Mouse (Mus musculus): Measurements from ENCODE around the gene Cldn20. TPM values are rescaled to one million over a fixed set of nuclear protein-coding genes. Genes with fewer than 3 reads are reported as not detected.

Cldn20 gene
- polyA plus RNA-seq (2014; fragmentation: Nextera tagmentation; extraction: Ambion mirVana), result 0.31 and 0.70 TPM in 2 replicates

DNA sequence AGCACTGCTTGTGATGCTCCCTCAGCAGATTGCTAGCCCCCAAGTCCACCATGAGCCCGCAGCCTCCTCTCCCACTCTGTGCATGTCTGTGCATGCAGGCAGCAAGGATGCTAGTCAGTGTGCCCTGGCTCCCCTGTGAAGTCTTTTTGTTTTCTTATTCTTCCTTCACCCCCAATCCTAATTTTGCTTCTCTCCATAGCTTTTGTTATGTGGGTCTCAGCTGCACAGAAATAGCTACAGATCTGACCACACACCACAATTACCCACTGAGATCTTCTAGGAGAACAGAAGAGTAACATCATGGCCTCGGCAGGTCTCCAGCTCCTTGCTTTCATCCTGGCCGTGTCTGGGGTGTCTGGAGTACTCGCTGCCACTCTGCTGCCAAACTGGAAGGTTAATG is at the start of gene Cldn20:
TSS of gene Cldn20 (plus strand) at position 301 of the 400 bp plus-strand sequence.
- Histone ChIP-seq H3K4me2 (replicated peaks; ENCODE audit: low read depth, low read length) (no peak within 1 kb of the TSS), H3K9me3 (ENCODE audit: control insufficient read depth, low read length) (no peaks in the 10 kb centered on the region), H3K27me3 (ENCODE audit: control insufficient read depth, insufficient read depth, low read length) (no peaks in the 10 kb centered on the region), H3K36me3 (ENCODE audit: control insufficient read depth, insufficient read depth, low read length) (peaks cover 3% of the 10 kb centered on the region; the same call in 1 of the 2 replicates), H3K27ac (ENCODE audit: low read depth, low read length) (no peak within 1 kb of the TSS), H3K4me1 (ENCODE audit: control insufficient read depth, insufficient read depth, low read length) (no peaks in the 10 kb centered on the region), H3K9ac (ENCODE audit: low read depth, low read length) (no peak within 1 kb of the TSS), H3K4me3 (ENCODE audit: low read length) (no peak within 1 kb of the TSS)
- no peak for ATAC-seq (ENCODE audit: low FRiP score, low TSS enrichment)
- WGBS, result 86% methylated on average over 4 of the region's 4 CpGs

DNA sequence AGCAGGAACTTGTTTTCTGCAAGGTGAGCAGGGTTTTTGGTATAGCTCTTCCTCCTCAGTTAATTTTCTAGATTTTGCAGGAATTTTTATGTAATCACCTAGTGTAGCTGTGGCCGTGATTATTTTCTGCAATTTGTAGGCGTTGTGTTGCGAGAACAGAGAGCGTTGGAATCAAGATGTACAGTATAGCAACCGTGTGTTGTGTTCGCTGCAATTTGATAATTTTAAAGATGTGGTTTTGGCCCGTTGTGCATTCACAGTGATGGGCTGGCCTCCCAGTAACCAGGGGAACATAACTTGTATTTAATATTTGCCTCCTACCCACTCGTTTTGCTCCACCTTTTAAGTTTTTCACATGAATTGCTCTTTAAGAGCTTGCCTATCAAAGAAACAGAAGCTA is 49.3 kb upstream of the Cldn20 start:
- Histone ChIP-seq H3K4me2 (replicated peaks; ENCODE audit: low read depth, low read length) (no peak overlapping the region), H3K27ac (ENCODE audit: low read depth, low read length) (no peak overlapping the region), H3K4me3 (ENCODE audit: low read length) (no peak overlapping the region), H3K9ac (ENCODE audit: low read depth, low read length) (no peak overlapping the region), H3K4me1 (ENCODE audit: control insufficient read depth, insufficient read depth, low read length) (no peaks in the 10 kb centered on the region), H3K9me3 (ENCODE audit: control insufficient read depth, low read length) (no peaks in the 10 kb centered on the region), H3K36me3 (ENCODE audit: control insufficient read depth, insufficient read depth, low read length) (no peaks in the 10 kb centered on the region), H3K27me3 (ENCODE audit: control insufficient read depth, insufficient read depth, low read length) (no peaks in the 10 kb centered on the region)
- no peak for ATAC-seq (ENCODE audit: low FRiP score, low TSS enrichment)
- 92% methylated on average over 8 of the region's 8 CpGs for WGBS

DNA sequence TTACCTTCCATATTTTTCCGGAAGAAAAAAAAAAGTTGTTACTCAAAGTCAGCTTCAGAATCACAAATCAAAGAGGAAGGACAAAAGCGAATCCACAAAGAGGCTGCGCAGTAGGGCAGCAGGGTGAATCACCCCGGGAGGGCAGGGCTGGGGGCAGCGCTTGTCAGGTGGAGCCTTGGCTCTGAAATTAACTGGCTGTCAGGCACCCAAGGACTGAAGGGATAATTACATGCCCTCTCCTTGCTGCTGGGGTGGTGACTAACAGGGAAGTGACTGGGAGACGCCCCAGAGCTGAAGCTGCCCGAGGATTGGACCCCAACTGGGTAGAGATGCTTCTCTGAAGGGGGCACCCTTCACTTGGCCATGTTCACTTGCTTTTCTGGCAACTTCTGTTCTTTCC is 46.5 kb upstream of the Cldn20 start:
- Histone ChIP-seq H3K9ac (ENCODE audit: low read depth, low read length) (no peak overlapping the region), H3K27ac (ENCODE audit: low read depth, low read length) (no peak overlapping the region), H3K27me3 (ENCODE audit: control insufficient read depth, insufficient read depth, low read length) (no peaks in the 10 kb centered on the region), H3K4me1 (ENCODE audit: control insufficient read depth, insufficient read depth, low read length) (no peaks in the 10 kb centered on the region), H3K4me2 (replicated peaks; ENCODE audit: low read depth, low read length) (no peak overlapping the region), H3K9me3 (ENCODE audit: control insufficient read depth, low read length) (no peaks in the 10 kb centered on the region), H3K4me3 (ENCODE audit: low read length) (no peak overlapping the region), H3K36me3 (ENCODE audit: control insufficient read depth, insufficient read depth, low read length) (no peaks in the 10 kb centered on the region)
- no peak for ATAC-seq (ENCODE audit: low FRiP score, low TSS enrichment)
- 77% methylated on average over 7 of the region's 7 CpGs for WGBS

DNA sequence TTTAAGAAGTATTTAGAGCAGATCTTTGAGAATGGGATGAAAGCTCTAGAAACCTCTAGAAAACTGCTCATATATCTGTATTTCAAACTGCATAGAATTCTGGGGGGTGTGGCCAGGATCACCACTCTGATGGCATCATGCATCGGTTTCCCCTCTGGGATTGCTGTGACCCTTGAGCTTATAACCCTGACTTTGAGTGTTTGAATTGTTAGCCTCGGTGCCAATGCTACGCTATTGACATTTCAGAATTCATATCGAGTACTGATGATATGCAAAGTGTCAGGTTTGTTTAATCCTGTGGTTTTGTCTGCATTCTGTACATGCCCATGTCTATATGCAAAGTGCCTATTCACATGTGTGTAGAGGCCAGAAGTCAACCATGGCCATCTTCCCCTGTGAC is 45.1 kb upstream of the Cldn20 start:
- no peaks in the 10 kb centered on the region for H3K36me3 ChIP-seq (ENCODE audit: control insufficient read depth, insufficient read depth, low read length)
- no peak overlapping the region for H3K9ac ChIP-seq (ENCODE audit: low read depth, low read length)
- H3K27me3 ChIP-seq (ENCODE audit: control insufficient read depth, insufficient read depth, low read length), result no peaks in the 10 kb centered on the region
- no peak for ATAC-seq (ENCODE audit: low FRiP score, low TSS enrichment)
- no peaks in the 10 kb centered on the region for H3K9me3 ChIP-seq (ENCODE audit: control insufficient read depth, low read length)
- no peaks in the 10 kb centered on the region for H3K4me1 ChIP-seq (ENCODE audit: control insufficient read depth, insufficient read depth, low read length)
- H3K4me3 ChIP-seq (ENCODE audit: low read length), result no peak overlapping the region
- no peak overlapping the region for H3K4me2 ChIP-seq (replicated peaks; ENCODE audit: low read depth, low read length)
- H3K27ac ChIP-seq (ENCODE audit: low read depth, low read length), result no peak overlapping the region
- 89% methylated on average over 4 of the region's 4 CpGs for WGBS

DNA sequence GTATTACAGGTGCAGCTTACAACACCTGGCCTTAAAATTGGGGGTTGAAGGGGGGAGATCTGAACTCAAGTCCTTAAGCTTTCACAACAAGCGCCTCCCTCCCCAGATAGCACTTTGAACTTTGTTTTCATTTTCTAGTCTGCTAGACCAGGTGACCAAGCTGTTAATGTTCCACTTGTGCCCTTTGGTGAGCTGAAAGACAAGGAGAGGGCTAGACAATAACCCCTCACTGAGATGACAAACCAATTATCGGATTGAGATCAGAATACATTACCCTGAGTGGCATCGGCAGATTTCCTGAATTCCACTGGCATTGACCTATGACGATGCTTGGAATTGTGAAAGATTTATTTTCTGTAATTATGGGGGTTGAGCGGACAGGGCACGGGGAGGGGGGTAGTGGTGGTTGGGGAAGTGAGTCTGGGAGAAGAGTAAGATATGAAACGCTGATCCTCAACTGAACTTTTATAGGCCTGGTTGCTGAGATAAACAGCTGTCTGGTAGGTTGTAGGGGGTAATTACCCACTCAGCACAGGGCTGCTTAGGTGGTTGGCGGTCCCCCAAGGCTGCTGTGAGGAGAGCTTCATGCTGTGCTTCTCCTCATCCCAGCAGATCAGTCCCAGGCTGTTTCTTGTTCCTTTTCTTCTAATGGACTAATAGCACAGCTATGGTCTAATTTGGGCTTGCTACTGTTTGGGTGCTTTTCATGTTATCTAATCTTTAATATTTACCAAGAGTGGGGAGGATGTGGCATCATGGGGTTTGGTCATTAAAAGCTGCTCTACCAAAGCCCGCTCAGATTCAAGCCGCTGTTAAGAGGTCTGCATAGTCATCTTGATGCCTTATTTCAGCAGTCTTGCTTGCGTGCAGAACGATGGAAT is 44.4 kb upstream of the Cldn20 start:
- Histone ChIP-seq H3K4me2 (replicated peaks; ENCODE audit: low read depth, low read length) (no peak overlapping the region), H3K27ac (ENCODE audit: low read depth, low read length) (no peak overlapping the region), H3K4me1 (ENCODE audit: control insufficient read depth, insufficient read depth, low read length) (no peaks in the 10 kb centered on the region), H3K36me3 (ENCODE audit: control insufficient read depth, insufficient read depth, low read length) (no peaks in the 10 kb centered on the region), H3K27me3 (ENCODE audit: control insufficient read depth, insufficient read depth, low read length) (no peaks in the 10 kb centered on the region), H3K4me3 (ENCODE audit: low read length) (no peak overlapping the region), H3K9ac (ENCODE audit: low read depth, low read length) (no peak overlapping the region), H3K9me3 (ENCODE audit: control insufficient read depth, low read length) (no peaks in the 10 kb centered on the region)
- 78% methylated on average over 12 of the region's 12 CpGs for whole genome bisulfite sequencing
- ATAC-seq (ENCODE audit: low FRiP score, low TSS enrichment), result no peak

DNA sequence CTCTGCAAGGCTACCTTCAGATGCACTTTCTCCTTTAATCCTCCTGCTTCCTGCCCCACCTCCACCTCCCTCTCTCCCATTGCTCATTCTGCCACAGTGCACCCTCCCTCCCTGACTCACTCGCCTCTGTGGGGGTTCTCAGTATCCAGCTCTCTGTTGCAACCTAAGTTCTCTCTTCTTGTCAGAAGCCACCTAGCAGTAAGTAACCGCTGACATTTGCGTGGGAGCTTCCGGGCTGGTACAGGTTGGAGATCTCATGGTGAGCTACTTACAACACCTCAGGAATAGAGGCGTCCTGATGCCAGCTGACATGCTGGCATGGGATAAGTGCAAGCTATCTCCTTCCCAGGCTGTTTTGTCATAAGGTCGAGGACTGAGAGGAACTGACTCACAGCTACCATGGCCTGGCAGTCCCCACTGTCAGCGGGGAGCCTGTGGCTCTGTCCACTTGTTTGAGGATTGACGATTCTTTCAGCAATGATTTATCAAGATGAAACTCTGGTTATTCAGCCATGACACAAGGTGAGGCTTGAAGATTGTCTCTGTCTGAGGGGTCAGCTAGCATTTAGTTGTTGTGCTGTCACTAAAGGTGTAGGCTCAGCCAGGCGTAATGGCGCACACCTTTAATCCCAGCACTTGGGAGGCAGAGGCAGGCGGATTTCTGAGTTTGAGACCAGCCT is 42.0 kb upstream of the Cldn20 start:
- Histone ChIP-seq H3K4me2 (replicated peaks; ENCODE audit: low read depth, low read length) (no peak overlapping the region), H3K9me3 (ENCODE audit: control insufficient read depth, low read length) (no peaks in the 10 kb centered on the region), H3K36me3 (ENCODE audit: control insufficient read depth, insufficient read depth, low read length) (no peaks in the 10 kb centered on the region), H3K27me3 (ENCODE audit: control insufficient read depth, insufficient read depth, low read length) (no peaks in the 10 kb centered on the region), H3K27ac (ENCODE audit: low read depth, low read length) (no peak overlapping the region), H3K4me1 (ENCODE audit: control insufficient read depth, insufficient read depth, low read length) (no peaks in the 10 kb centered on the region), H3K9ac (ENCODE audit: low read depth, low read length) (no peak overlapping the region), H3K4me3 (ENCODE audit: low read length) (no peak overlapping the region)
- no peak for ATAC-seq (ENCODE audit: low FRiP score, low TSS enrichment)
- 79% methylated on average over 11 of the region's 11 CpGs for WGBS

DNA sequence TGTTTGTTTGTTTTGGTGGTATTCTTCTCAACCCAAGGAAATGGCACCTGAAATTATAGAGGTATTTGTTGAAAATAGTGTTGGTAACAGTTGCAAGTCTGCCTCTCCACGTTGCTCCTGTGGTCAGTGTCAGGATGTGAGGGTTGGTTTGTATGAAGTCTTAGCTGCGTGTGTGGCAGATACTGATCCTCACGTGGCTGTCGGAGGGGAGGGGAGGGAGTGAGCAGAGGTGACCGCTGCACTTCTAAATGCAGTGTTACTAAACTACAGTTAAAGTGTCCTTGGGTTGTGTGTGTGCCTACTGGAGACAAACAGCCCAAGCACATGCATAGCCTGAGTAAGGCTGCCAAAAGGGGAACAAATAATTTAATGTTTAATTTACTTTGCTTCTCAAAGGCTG is 41.3 kb upstream of the Cldn20 start:
- WGBS, result 74% methylated on average over 5 of the region's 5 CpGs
- H3K27ac ChIP-seq (ENCODE audit: low read depth, low read length), result no peak overlapping the region
- ATAC-seq (ENCODE audit: low FRiP score, low TSS enrichment), result no peak

DNA sequence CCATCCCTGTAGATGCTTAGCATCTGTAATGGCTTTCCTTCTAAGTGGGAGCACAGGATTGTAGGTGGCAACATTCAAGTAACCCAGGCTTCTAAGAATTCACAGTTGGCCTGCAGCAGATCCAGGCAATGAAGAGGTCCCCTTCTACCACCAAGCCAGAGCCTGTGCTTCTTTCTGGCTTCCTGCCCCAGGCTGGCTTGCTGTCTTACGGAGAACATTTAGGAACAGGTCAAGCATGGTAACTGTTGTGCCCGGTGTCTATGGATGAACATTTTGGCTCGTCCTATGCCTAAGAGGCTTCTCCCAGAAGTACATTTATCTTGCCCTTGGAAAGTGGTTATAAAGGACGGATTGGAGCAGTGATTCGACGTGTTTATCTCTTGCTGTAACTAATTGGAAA is 40.7 kb upstream of the Cldn20 start:
- Histone ChIP-seq H3K4me1 (ENCODE audit: control insufficient read depth, insufficient read depth, low read length) (no peaks in the 10 kb centered on the region), H3K36me3 (ENCODE audit: control insufficient read depth, insufficient read depth, low read length) (no peaks in the 10 kb centered on the region), H3K27ac (ENCODE audit: low read depth, low read length) (no peak overlapping the region), H3K27me3 (ENCODE audit: control insufficient read depth, insufficient read depth, low read length) (no peaks in the 10 kb centered on the region), H3K4me3 (ENCODE audit: low read length) (no peak overlapping the region), H3K4me2 (replicated peaks; ENCODE audit: low read depth, low read length) (no peak overlapping the region), H3K9me3 (ENCODE audit: control insufficient read depth, low read length) (no peaks in the 10 kb centered on the region), H3K9ac (ENCODE audit: low read depth, low read length) (no peak overlapping the region)
- 91% methylated on average over 6 of the region's 6 CpGs for WGBS
- ATAC-seq (ENCODE audit: low FRiP score, low TSS enrichment), result no peak

More for the DNA sequence above, 41.3 kb upstream of the Cldn20 start:
- Histone ChIP-seq H3K27me3 (ENCODE audit: control insufficient read depth, insufficient read depth, low read length) (no peaks in the 10 kb centered on the region), H3K9me3 (ENCODE audit: control insufficient read depth, low read length) (no peaks in the 10 kb centered on the region), H3K4me2 (replicated peaks; ENCODE audit: low read depth, low read length) (no peak overlapping the region), H3K4me1 (ENCODE audit: control insufficient read depth, insufficient read depth, low read length) (no peaks in the 10 kb centered on the region), H3K36me3 (ENCODE audit: control insufficient read depth, insufficient read depth, low read length) (no peaks in the 10 kb centered on the region), H3K9ac (ENCODE audit: low read depth, low read length) (no peak overlapping the region), H3K4me3 (ENCODE audit: low read length) (no peak overlapping the region)

DNA sequence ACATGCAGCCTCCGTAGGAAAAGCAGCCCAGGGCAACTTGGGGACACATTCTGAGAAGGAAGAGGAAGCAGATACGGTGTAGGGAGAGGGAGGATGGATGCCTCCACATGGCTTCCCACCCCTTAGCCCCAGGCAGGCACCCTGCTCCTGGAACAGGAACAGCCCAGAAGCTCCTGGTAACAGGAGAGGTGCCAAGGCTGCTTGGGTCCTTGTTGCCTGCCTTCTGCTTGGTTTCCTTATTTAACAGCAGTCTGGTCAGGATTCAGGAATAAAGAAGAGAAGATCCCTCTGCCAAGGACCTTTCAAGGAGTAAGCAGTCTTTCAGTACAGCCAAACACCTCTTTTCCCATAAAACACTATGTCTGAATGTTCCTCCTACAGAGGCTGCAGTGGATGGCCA is 36.8 kb upstream of the Cldn20 start:
- Histone ChIP-seq H3K9me3 (ENCODE audit: control insufficient read depth, low read length) (no peaks in the 10 kb centered on the region), H3K27ac (ENCODE audit: low read depth, low read length) (no peak overlapping the region), H3K4me2 (replicated peaks; ENCODE audit: low read depth, low read length) (no peak overlapping the region), H3K4me3 (ENCODE audit: low read length) (no peak overlapping the region), H3K9ac (ENCODE audit: low read depth, low read length) (no peak overlapping the region), H3K27me3 (ENCODE audit: control insufficient read depth, insufficient read depth, low read length) (no peaks in the 10 kb centered on the region), H3K36me3 (ENCODE audit: control insufficient read depth, insufficient read depth, low read length) (no peaks in the 10 kb centered on the region), H3K4me1 (ENCODE audit: control insufficient read depth, insufficient read depth, low read length) (no peaks in the 10 kb centered on the region)
- WGBS, result 8% methylated on average over 2 of the region's 2 CpGs
- no peak for ATAC-seq (ENCODE audit: low FRiP score, low TSS enrichment)

Measured in kidney, embryonic 14.5 days (tissue).